Mouse (Mus musculus) adrenal gland, adult 10 weeks (tissue): ENCODE results near the gene Plekhn1. TPM values are rescaled to one million over a fixed set of nuclear protein-coding genes. Genes with fewer than 3 reads are reported as not detected.

ENCODE experiments used
- polyA plus RNA-seq: library from polyadenylated mRNA; stranded (reverse); fragments of 350-450 nt; fragmentation: Illumina TruSeq; extraction: RNeasy Lipid Tissue Mini Kit (QIAGEN cat#74804); gene quantifications from one replicate; pipeline ENCODE4 v1.2.3, GENCODE M21; 2014; ENCODE audit warnings: low read depth, low replicate concordance

The Plekhn1 gene
- 1.8 TPM for polyA plus RNA-seq

DNA sequence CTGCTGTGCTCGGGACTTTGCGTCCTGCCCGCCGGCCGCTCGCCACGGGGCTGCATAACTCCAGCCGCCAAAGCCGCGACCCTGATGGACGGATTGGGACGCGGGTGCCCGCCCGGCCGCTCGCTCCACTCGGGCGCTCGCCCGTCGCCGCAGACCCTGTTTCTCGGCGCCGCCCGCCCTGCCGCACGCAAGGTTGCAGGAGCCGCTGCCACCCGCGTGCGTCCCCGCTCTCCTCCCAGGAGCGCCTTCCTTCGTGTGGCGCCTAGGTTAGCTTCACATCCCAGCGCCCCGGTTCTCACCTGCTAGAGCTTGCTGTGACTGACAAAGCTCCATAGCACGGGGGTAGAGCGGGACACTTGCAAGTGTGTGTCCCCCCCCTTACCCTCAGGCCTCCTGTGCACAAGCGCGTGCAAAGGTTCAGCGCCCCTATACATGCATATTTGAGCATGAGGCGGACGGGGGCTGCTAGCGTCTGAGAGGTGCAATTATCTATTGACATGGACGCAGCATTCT lies at the start of gene Plekhn1:
TSS of gene Plekhn1 (minus strand) at position 157 of the 513 bp plus-strand sequence.

DNA sequence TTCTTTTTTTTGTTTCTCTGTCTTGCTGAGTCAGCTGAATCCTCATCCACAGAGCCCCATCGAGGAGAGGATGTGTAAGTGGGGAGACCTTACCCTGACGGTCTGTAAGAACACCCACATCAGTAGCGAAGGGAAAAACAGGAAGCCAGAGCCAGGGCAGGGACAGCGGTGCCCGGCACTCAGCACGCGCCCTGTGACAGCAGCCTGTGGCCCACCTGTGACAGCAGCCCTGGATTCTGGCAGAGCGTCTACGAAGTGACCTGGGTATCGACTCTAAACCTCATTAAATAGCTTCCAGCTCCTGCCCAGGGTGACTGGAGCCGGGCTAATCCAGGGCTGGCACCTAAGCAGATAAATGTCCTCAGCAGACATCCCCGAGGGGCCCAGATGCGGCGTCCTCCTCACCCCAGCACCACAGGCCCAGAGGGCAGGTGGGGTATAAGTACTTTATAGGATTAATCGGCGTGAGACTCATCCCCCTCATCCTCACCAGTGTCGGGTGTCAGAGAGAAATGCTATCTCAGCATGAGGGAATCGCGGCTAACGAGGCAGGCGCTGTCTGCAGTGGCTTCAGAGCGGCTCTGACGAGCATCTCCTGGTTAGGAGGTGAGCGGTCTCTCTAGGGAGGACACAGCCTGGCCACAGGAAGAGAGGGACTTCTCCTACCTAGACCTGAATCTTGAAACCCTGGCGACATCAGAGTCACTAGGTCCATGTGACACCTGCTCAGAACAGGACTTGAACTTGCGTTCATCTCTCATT lies 20.6 kb upstream of the Plekhn1 start, which contains the start of gene Samd11:
TSS of gene Samd11 (minus strand) at position 580 of the 762 bp plus-strand sequence.

DNA sequence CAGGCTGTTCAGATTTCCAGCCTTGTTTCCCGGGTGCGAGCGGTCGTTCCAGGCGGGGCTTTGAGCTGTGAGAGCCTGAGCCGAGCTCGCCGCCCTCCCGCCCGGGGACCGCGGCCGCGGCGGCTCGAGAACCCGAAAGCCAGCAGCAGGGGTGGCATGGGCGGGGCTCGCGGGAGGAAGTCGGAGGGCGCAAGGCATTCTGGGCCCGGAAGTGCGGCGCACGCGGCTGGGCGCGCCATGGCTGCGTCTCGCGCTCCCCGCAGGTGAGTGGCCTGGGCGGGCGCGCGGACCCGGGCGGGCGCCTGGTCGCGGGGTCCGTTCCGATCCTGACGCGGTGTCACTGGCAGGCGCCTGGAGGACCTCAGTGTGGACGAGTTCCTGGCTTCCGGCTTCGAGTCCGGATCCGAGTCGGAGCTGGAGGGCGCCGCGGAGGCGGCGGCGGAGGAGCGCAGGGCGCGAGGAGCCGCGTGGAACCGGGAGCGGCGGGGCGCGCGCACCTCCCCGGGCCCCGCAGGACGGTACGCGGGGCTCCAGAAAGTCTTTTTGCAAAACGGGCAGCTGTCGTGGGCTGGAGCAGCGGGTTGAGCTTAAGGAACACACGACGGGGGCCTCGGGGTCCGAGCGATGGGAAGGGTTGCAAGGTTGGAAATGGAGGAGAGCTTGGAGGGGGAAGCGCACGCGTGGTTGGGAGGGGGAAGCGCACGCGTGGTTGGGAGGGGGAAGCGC lies 1.3 kb upstream of the Plekhn1 start, which contains the start of gene Noc2l:
TSS of gene Noc2l (plus strand) at position 203 of the 726 bp plus-strand sequence.

DNA sequence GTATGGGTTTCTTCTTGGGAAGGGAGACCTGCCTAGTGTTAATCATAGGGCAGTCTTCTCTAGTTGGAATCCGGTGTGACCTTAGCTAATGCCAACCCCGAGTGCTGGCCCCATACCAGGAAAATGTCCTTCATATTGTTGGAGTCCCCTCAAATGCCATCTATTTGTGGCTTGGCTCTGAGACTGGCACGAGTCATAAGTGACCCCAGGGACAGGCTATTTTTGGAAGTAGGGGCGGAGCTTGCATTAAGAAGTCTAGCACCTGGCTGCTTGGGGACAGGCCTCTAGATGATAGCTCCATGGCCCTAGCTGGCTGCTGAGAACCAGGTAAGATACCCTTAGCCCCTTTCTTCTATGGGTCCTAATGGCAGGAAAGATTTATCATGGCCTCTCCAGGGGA lies 19.0 kb downstream of the Plekhn1 start, which contains the start of gene Perm1:
TSS of gene Perm1 (plus strand) at position 220 of the 400 bp plus-strand sequence.

DNA sequence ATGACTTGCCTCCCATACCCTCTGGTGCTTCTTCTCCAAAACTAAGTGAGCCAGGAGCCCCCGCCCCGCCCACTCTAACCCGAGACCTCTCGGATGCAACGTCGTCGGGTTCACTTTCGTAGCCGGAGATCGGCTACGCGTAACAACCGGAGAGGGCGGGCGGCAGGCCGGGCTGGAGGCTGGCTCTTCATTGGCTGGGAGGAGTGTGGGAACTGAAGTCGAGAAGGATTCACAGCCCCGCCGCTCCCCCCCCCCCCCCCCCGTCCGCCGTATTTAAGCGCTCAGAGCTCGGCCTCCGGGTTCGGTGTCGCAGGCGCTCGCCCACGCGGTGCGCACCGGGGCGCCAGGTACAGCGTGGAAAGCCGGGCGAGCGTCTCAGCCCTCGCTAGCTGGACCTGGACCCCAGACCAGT lies 31.6 kb downstream of the Plekhn1 start, which contains the start of gene AW011738:
TSS of gene AW011738 (plus strand) at position 304 of the 412 bp plus-strand sequence.

DNA sequence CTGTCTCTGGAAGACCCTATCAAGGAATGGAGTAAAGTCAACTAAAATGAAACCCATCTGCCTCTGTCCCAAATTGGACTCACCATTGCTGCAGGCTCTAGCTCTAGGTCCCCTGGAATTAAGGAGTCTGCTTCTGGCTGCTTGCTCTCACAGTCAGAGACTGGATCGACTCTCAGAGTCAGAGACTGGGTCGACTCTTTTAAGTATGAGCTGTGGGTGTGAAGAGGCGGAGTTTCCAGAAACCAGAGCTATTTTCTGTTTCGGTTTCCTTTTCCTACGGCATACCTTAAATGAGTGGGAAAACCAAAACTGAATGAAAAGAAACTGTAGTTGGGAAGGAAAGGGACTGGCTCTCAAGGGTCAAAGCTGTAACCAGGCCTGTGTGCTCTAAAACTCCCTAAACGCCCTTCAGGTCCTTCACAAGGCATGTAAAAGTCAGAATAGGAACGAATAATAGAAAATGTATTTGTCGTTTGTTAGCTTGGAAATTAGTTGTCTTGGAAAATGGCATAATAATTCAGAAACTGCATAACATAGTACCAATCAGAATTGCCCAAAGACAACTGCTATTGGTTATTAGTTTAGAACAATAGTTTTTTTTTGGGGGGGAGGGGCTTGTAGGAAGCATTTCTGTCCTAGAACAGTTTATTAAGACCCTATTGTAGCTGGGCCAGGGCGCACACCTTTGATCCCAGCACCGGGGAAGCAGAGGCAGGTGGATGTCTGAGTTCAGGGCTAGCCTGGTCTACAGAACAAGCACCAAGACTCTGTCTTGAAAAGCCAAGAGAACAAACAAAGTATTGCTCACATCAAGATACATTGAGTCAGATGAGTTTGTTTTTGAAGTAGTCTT lies 33.8 kb downstream of the Plekhn1 start, which contains the start of gene Isg15:
TSS of gene Isg15 (minus strand) at position 196 of the 853 bp plus-strand sequence.

DNA sequence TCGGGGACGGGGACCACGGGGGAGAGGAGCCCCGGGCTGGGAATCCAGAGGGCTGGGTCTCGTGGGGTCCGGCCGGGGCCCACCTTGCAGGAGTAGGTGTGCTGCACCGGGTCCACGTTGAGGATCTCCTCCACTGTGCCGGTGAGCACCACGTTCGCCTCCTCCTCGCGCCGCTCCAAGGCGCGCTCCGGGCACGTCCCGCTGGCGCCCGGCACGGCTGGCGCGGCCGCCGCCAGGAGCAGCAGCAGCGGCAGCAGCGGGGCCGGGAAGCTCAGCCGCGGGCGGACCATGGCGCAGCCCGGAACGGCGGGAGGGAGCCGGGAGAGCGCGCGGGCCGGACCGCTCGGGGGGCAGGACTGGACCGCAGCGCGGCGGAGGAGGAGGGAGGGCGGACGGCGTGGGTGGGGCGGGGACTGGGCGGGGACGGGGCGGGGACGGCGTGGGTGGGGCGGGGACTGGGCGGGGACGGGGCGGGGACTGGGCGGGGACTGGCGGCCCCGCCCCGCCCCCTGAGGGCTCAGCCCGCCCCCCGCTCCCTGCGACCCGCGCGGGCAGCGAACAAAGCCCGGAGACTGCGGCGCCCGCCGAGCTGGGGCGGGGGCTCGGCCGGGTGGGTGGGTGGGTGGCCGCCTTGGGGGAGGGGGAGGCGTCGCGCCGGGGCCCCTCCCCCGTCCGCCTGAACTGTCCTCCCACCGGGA lies 37.4 kb downstream of the Plekhn1 start, which contains the start of gene Agrn:
TSS of gene Agrn (minus strand) at position 358 of the 698 bp plus-strand sequence.

Other genes with a start within 250 kb of the Plekhn1 start
- gene B3galt6, start 242.2 kb downstream of the Plekhn1 start, polyA plus RNA-seq: 7.2 TPM
- 205 TPM for gene Sdf4, start 242.0 kb downstream of the Plekhn1 start, polyA plus RNA-seq
- gene Tnfrsf4, start 221.0 kb downstream of the Plekhn1 start, polyA plus RNA-seq: not detected
- not detected for gene Tnfrsf18, start 208.7 kb downstream of the Plekhn1 start, polyA plus RNA-seq
- not detected for gene Ttll10, start 175.4 kb downstream of the Plekhn1 start, polyA plus RNA-seq
- gene 9430015G10Rik, start 124.9 kb downstream of the Plekhn1 start, polyA plus RNA-seq: 2.3 TPM
- gene Rnf223, start 104.3 kb downstream of the Plekhn1 start, polyA plus RNA-seq: not detected
- 7.5 TPM for gene Agrn, start 37.4 kb downstream of the Plekhn1 start, polyA plus RNA-seq
- gene Isg15, start 34.0 kb downstream of the Plekhn1 start, polyA plus RNA-seq: not detected
- 0.41 TPM for gene AW011738, start 31.6 kb downstream of the Plekhn1 start, polyA plus RNA-seq
- 1.1 TPM for gene Perm1, start 19.0 kb downstream of the Plekhn1 start, polyA plus RNA-seq
- 6.1 TPM for gene Noc2l, start 1.2 kb upstream of the Plekhn1 start, polyA plus RNA-seq
- not detected for gene Samd11, start 20.8 kb upstream of the Plekhn1 start, polyA plus RNA-seq
- gene Vmn2r-ps159, start 96.2 kb upstream of the Plekhn1 start, polyA plus RNA-seq: not detected